Mouse (Mus musculus) kidney, embryonic 14.5 days (tissue): ENCODE results near the gene Cacna1c. TPM values are rescaled to one million over a fixed set of nuclear protein-coding genes. Genes with fewer than 3 reads are reported as not detected.
A peak's percentile ranks its signal among the peaks of the same experiment; 100 is the strongest.

Source experiments
- ATAC-seq: fragments of 200-750 bp; cut with Nextera tagmentation; 2 replicates; pipeline ENCODE4 v1.8.0; 2017; ENCODE audit warnings: moderate number of reproducible peaks, mild to moderate bottlenecking, moderate TSS enrichment, moderate library complexity; ENCODE audit not compliant: low FRiP score, low TSS enrichment
- H3K27ac ChIP-seq: fragments of 300-500 bp; sonication (generic); 2 replicates; pipeline ENCODE4 v1.5.1; 2014; ENCODE audit warnings: low read depth, mild to moderate bottlenecking, low read length, moderate library complexity, mixed read lengths
- H3K27me3 ChIP-seq: fragments of 300-500 bp; sonication (generic); 2 replicates; pipeline ENCODE4 v1.6.1; 2014; ENCODE audit warnings: mild to moderate bottlenecking, low read length; ENCODE audit not compliant: control insufficient read depth, insufficient read depth
- H3K36me3 ChIP-seq: fragments of 300-500 bp; sonication (generic); 2 replicates; pipeline ENCODE4 v1.6.1; 2014; ENCODE audit warnings: low read length, mixed read lengths; ENCODE audit not compliant: control insufficient read depth, insufficient read depth
- H3K4me1 ChIP-seq: fragments of 300-500 bp; sonication (generic); 2 replicates; pipeline ENCODE4 v1.6.1; 2014; ENCODE audit warnings: low read length, mixed read lengths; ENCODE audit not compliant: control insufficient read depth, insufficient read depth
- H3K4me2 ChIP-seq: fragments of 300-500 bp; sonication (generic); replicated peaks from 2 replicates; pipeline ENCODE4 v1.6.1; 2014; ENCODE audit warnings: low read depth, mild to moderate bottlenecking, low read length
- H3K4me3 ChIP-seq: fragments of 300-500 bp; sonication (generic); 2 replicates; pipeline ENCODE4 v1.5.1; 2014; ENCODE audit warnings: mild to moderate bottlenecking, low read length
- H3K9ac ChIP-seq: fragments of 300-500 bp; sonication (generic); 2 replicates; pipeline ENCODE4 v1.6.1; 2014; ENCODE audit warnings: low read depth, mild to moderate bottlenecking, low read length, moderate library complexity
- H3K9me3 ChIP-seq: fragments of 300-500 bp; sonication (generic); 2 replicates; pipeline ENCODE4 v1.6.1; 2016; ENCODE audit warnings: low read length; ENCODE audit not compliant: control insufficient read depth
- WGBS: fragments of 180-500 bp; shearing (Covaris S2); extraction: QIAGEN DNeasy Blood & Tissue Kit; methylation state at CpG from one replicate; pipeline ENCODE4 v1.1.7; 2014; 5-methylcytosine and 5-hydroxymethylcytosine counted together
- polyA plus RNA-seq: library from polyadenylated mRNA; unstranded; fragments of >200 nt; fragmentation: Nextera tagmentation; extraction: Ambion mirVana; gene quantifications from 2 replicates; pipeline ENCODE4 v1.2.1, GENCODE M21; 2014

Cacna1c gene
- polyA plus RNA-seq, 1 experiment from 2014 or later, result 3.3 TPM

- Histone ChIP-seq H3K4me2 (no peak overlapping the region), H3K27ac (no peak overlapping the region), H3K9ac (no peak overlapping the region), H3K9me3 (no peaks in the 10 kb centered on the region), H3K4me3 (no peak overlapping the region), H3K36me3 (peaks cover 9% of the 10 kb centered on the region; the same call in 1 of the 2 replicates), H3K4me1 (no peaks in the 10 kb centered on the region), H3K27me3 (no peaks in the 10 kb centered on the region)
- 93% methylated on average over 2 of the region's 2 CpGs for WGBS
- ATAC-seq, result no peak
These were observed 16.0 kb downstream of the Cacna1c start for GRCm38 (mm10) chr6:119180188-119180587.

DNA sequence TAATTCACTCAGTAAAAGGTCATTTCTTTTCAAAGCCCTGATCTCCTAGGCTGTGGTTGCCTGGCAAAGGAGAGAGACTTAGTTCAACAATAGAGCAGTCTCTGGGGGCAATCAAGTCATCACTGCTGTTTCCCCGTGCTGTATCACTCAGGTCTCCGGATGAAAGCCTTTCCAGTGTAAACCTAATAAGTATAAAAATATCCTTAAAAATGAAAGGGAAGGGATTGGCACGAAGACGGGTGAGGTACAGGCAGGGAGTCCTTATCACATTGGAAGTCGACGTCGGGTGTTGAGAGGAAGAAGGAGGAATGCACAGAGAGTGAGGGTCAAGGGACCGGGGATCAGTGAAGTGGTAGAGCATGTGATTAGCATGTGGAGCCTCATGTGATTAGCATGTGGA lies 19.1 kb downstream of the Cacna1c start:
- Histone ChIP-seq H3K4me2 (no peak overlapping the region), H3K36me3 (no peaks in the 10 kb centered on the region), H3K4me3 (no peak overlapping the region), H3K4me1 (no peaks in the 10 kb centered on the region), H3K9me3 (no peaks in the 10 kb centered on the region), H3K27me3 (no peaks in the 10 kb centered on the region), H3K9ac (no peak overlapping the region), H3K27ac (no peak overlapping the region)
- no peak for ATAC-seq
- 43% methylated on average over 8 of the region's 8 CpGs for WGBS

DNA sequence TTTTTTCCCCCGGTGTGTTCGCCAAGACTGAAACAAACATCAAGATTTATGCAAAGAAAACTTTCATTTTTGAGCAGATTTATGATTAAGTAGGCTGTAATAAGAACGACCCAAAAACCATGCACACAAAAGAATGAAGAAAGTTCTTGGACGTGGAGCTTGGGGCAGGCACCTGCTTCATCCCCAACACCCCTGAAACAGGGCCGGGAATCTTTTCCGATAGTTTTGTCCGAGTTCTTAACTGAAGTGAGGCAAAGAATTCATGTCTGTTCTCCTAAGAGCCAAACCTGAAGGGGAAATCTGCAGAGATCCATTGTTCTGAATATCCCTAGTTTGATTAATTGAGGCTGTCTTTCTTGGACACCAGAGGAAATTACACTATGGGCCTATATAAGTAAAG lies 20.1 kb downstream of the Cacna1c start:
- peak overlapping the region; percentile 56 for H3K4me2 ChIP-seq
- peak overlapping the region; percentile 84; the same call in 1 of the 2 replicates for H3K9ac ChIP-seq
- peak overlapping the region; percentile 91 for H3K4me3 ChIP-seq
- H3K4me1 ChIP-seq, result no peaks in the 10 kb centered on the region
- no peaks in the 10 kb centered on the region for H3K9me3 ChIP-seq
- no peaks in the 10 kb centered on the region for H3K36me3 ChIP-seq
- no peaks in the 10 kb centered on the region for H3K27me3 ChIP-seq
- 77% methylated on average over 7 of the region's 7 CpGs for WGBS
- no peak overlapping the region for H3K27ac ChIP-seq
- ATAC-seq, result no peak

- under 1% methylated on average over 60 of the region's 65 CpGs for WGBS
- peak within 1 kb of the TSS; percentile 91 for H3K4me3 ChIP-seq
- no peaks in the 10 kb centered on the region for H3K9me3 ChIP-seq
- H3K9ac ChIP-seq, result peak within 1 kb of the TSS; percentile 84
- peak within 1 kb of the TSS; percentile 89 for H3K27ac ChIP-seq
- no peaks in the 10 kb centered on the region for H3K4me1 ChIP-seq
- no peaks in the 10 kb centered on the region for H3K36me3 ChIP-seq
- H3K27me3 ChIP-seq, result no peaks in the 10 kb centered on the region
- peak; percentile 96 for ATAC-seq
- peak within 1 kb of the TSS; percentile 56 for H3K4me2 ChIP-seq
These were observed 21.0 kb downstream of the Cacna1c start, which contains the start of gene Dcp1b for GRCm38 (mm10) chr6:119175078-119175853. TSS of gene Dcp1b (plus strand) at chr6:119175253.

- Histone ChIP-seq H3K27ac (no peak overlapping the region), H3K4me1 (no peaks in the 10 kb centered on the region), H3K9me3 (no peaks in the 10 kb centered on the region), H3K4me3 (peak overlapping the region; percentile 91), H3K36me3 (no peaks in the 10 kb centered on the region), H3K27me3 (no peaks in the 10 kb centered on the region), H3K4me2 (peak overlapping the region; percentile 56), H3K9ac (peak overlapping the region; percentile 84)
- no peak for ATAC-seq
- WGBS, result 57% methylated on average over 12 of the region's 12 CpGs
These were observed 21.7 kb downstream of the Cacna1c start for GRCm38 (mm10) chr6:119174307-119175074.

- no peaks in the 10 kb centered on the region for H3K9me3 ChIP-seq
- H3K4me1 ChIP-seq, result no peaks in the 10 kb centered on the region
- no peaks in the 10 kb centered on the region for H3K27me3 ChIP-seq
- H3K27ac ChIP-seq, result no peak overlapping the region
- H3K4me3 ChIP-seq, result no peak overlapping the region
- no peaks in the 10 kb centered on the region for H3K36me3 ChIP-seq
- ATAC-seq, result no peak
- no peak overlapping the region for H3K4me2 ChIP-seq
- no peak overlapping the region for H3K9ac ChIP-seq
These were observed 30.5 kb downstream of the Cacna1c start for GRCm38 (mm10) chr6:119165677-119166076.

- Histone ChIP-seq H3K27me3 (no peaks in the 10 kb centered on the region), H3K9ac (no peak overlapping the region), H3K27ac (no peak overlapping the region), H3K4me1 (no peaks in the 10 kb centered on the region), H3K4me2 (no peak overlapping the region), H3K36me3 (no peaks in the 10 kb centered on the region), H3K4me3 (no peak overlapping the region), H3K9me3 (no peaks in the 10 kb centered on the region)
- ATAC-seq, result no peak
- 56% methylated on average over 4 of the region's 4 CpGs for WGBS
These were observed 51.1 kb downstream of the Cacna1c start for GRCm38 (mm10) chr6:119145109-119145508.

DNA sequence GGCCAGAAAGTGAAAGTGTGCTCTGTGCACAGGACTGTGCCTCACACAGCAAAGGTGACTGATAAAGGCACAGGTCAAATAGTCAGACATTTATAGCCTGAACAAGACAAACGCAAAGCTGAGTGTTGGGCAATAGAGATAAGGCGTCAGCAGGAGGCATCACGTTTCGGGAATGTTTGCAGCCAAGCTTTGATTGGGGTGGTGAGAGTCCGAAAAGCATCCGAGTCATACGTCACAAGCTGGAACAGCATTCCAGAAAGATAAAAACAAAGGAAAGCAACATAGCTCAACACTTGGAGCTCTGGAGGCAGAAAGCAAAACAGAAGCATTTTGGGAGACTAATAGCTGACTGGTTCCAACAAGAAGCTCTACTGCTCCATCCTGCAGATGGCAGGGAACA lies 56.7 kb downstream of the Cacna1c start:
- H3K9ac ChIP-seq, result no peak overlapping the region
- H3K27me3 ChIP-seq, result no peaks in the 10 kb centered on the region
- no peak overlapping the region for H3K27ac ChIP-seq
- H3K36me3 ChIP-seq, result no peaks in the 10 kb centered on the region
- no peak for ATAC-seq
- H3K4me3 ChIP-seq, result no peak overlapping the region
- H3K9me3 ChIP-seq, result no peaks in the 10 kb centered on the region
- H3K4me2 ChIP-seq, result no peak overlapping the region
- H3K4me1 ChIP-seq, result no peaks in the 10 kb centered on the region
- 33% methylated on average over 7 of the region's 7 CpGs for WGBS

GRCm38 (mm10) chr6:119137768-119138167 lies 58.5 kb downstream of the Cacna1c start:
- Histone ChIP-seq H3K36me3 (no peaks in the 10 kb centered on the region), H3K4me2 (no peak overlapping the region), H3K4me3 (no peak overlapping the region), H3K9me3 (no peaks in the 10 kb centered on the region), H3K4me1 (no peaks in the 10 kb centered on the region), H3K27me3 (no peaks in the 10 kb centered on the region), H3K9ac (no peak overlapping the region), H3K27ac (no peak overlapping the region)
- no peak for ATAC-seq
- WGBS, result 82% methylated on average over 10 of the region's 10 CpGs
